Mouse (Mus musculus) heart, embryonic 14.5 days (tissue): ENCODE measurements around the gene Atp5e. TPM values are rescaled to one million over a fixed set of nuclear protein-coding genes. Genes with fewer than 3 reads are reported as not detected.

Experiments
- ATAC-seq: fragments of 200-750 bp; cut with Nextera tagmentation; 2 replicates; pipeline ENCODE4 v1.8.0; 2017; ENCODE audit warnings: low read depth, moderate TSS enrichment; ENCODE audit not compliant: insufficient number of reproducible peaks, insufficient read depth, low FRiP score
- H3K27ac ChIP-seq, 2 experiments: fragments of 200-500 bp in 1 of 2; fragments of 300-500 bp in 1 of 2; sonication (generic) in 1 of 2; replicated peaks in 1 of 2; 2 replicates each; pipeline ENCODE4 v1.5.1; 2012 to 2014; ENCODE audit warnings: low read depth in 2 of 2, low read length in 2 of 2, control low read depth in 1 of 2, mild to moderate bottlenecking in 1 of 2, mixed read lengths in 1 of 2; ENCODE audit not compliant: control insufficient read depth in 1 of 2, insufficient read depth in 1 of 2
- H3K27me3 ChIP-seq: fragments of 300-500 bp; sonication (generic); 2 replicates; pipeline ENCODE4 v1.6.1; 2014; ENCODE audit warnings: mild to moderate bottlenecking, low read length, control low read depth; ENCODE audit not compliant: control insufficient read depth, insufficient read depth
- H3K36me3 ChIP-seq: fragments of 300-500 bp; sonication (generic); 2 replicates; pipeline ENCODE4 v1.6.1; 2014; ENCODE audit warnings: mild to moderate bottlenecking, control low read depth, low read length, mixed read lengths; ENCODE audit not compliant: control insufficient read depth, insufficient read depth
- H3K4me1 ChIP-seq, 2 experiments: fragments of 200-500 bp in 1 of 2; fragments of 300-500 bp in 1 of 2; sonication (generic) in 1 of 2; 2 replicates each; pipeline ENCODE4 v1.6.1; 2012 to 2014; ENCODE audit warnings: low read length in 2 of 2, control low read depth in 1 of 2, mixed read lengths in 1 of 2; ENCODE audit not compliant: control insufficient read depth in 2 of 2, insufficient read depth in 2 of 2
- H3K4me2 ChIP-seq: fragments of 300-500 bp; sonication (generic); 2 replicates; pipeline ENCODE4 v1.6.1; 2014; ENCODE audit warnings: mild to moderate bottlenecking, low read length
- H3K4me3 ChIP-seq, 2 experiments: fragments of 200-500 bp in 1 of 2; fragments of 300-500 bp in 1 of 2; sonication (generic) in 1 of 2; 2 replicates each; pipeline ENCODE4 v1.5.1; 2012 to 2014; ENCODE audit warnings: low read length in 2 of 2, mild to moderate bottlenecking in 2 of 2, control low read depth in 1 of 2, low read depth in 1 of 2, moderate library complexity in 1 of 2; ENCODE audit not compliant: control insufficient read depth in 1 of 2, insufficient read depth in 1 of 2
- H3K9ac ChIP-seq: fragments of 300-500 bp; sonication (generic); 2 replicates; pipeline ENCODE4 v1.6.1; 2014; ENCODE audit warnings: mild to moderate bottlenecking, low read length
- H3K9me3 ChIP-seq: fragments of 300-500 bp; sonication (generic); 2 replicates; pipeline ENCODE4 v1.6.1; 2016; ENCODE audit warnings: low read length, control low read depth; ENCODE audit not compliant: control insufficient read depth
- WGBS: fragments of 180-500 bp; shearing (Covaris S2); extraction: QIAGEN DNeasy Blood & Tissue Kit; methylation state at CpG from one replicate; pipeline ENCODE4 v1.1.7; 2014; 5-methylcytosine and 5-hydroxymethylcytosine counted together
- polyA plus RNA-seq: library from polyadenylated mRNA; unstranded; fragments of >200 nt; fragmentation: Nextera tagmentation; extraction: Ambion mirVana; gene quantifications from 2 replicates; pipeline ENCODE4 v1.2.1, GENCODE M21; 2014

Gene Atp5e
- polyA plus RNA-seq, 1 experiment from 2014 or later: 1,420 TPM

DNA sequence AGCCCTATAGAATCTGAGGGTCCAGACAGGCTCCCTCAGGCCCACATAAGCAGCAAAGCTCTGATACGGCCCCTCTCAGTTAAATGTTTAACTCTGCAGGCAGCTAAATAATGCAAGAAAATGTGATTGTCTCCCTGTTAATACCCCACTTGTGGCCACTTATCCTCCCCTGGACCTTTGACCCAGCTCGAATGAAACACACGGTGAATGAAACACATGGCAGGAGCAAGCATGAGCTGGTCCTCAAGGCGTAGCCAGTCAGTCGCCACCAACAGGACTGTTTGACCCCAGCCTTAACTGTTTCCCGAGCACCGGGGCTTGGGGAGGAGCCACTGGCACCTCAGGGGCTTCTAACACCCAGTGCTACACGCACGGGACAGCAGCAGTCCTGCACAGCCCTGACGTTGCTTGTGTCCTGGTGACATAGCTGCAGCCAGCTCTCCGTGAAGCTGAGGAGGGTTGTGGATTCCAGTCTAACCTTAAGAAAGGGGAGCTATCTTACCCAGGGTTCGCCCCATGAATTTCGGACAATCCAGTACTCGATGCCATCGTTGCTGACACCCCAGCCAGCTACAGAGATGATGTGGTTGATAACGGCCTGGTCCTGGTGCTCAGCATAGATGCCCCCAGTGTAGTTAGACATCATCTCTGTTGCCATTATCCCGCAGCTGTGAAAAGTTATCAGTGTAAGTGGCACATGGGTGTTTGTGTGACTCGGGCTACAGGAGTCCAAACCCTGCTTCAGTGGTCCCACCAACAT lies 35.6 kb downstream of the Atp5e start:
- H3K27me3 ChIP-seq: no peaks in the 10 kb centered on the region
- ATAC-seq: no peak
- no peak overlapping the region for H3K9ac ChIP-seq
- no peak overlapping the region for H3K4me2 ChIP-seq
- H3K27ac ChIP-seq: no peak overlapping the region
- no peak overlapping the region for H3K4me3 ChIP-seq
- H3K36me3 ChIP-seq: peaks cover 82% of the 10 kb centered on the region
- no peaks in the 10 kb centered on the region for H3K9me3 ChIP-seq
- H3K4me1 ChIP-seq: no peaks in the 10 kb centered on the region
- 82% methylated on average over 18 of the region's 18 CpGs for WGBS

DNA sequence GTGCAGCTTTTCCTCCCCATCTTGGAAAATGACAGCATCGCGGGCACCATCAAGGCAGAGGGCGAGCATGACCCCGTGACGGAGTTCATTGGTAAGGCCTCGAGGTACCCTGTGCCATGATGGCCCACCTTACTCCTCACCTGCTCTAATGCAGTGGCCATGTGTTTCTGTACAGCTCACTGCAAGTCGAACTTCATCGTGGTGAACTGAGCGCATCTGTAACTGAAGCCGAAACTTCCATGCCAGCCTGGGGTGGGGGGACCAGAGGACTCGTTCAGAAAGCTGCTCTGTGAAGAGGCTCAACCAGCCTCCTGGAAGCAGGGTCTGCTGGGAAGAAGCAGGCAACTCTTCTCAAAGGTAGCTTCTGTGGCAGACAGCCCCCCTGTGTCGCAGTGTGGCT lies 37.0 kb downstream of the Atp5e start:
- no peak for ATAC-seq
- H3K36me3 ChIP-seq: peaks cover 85% of the 10 kb centered on the region

DNA sequence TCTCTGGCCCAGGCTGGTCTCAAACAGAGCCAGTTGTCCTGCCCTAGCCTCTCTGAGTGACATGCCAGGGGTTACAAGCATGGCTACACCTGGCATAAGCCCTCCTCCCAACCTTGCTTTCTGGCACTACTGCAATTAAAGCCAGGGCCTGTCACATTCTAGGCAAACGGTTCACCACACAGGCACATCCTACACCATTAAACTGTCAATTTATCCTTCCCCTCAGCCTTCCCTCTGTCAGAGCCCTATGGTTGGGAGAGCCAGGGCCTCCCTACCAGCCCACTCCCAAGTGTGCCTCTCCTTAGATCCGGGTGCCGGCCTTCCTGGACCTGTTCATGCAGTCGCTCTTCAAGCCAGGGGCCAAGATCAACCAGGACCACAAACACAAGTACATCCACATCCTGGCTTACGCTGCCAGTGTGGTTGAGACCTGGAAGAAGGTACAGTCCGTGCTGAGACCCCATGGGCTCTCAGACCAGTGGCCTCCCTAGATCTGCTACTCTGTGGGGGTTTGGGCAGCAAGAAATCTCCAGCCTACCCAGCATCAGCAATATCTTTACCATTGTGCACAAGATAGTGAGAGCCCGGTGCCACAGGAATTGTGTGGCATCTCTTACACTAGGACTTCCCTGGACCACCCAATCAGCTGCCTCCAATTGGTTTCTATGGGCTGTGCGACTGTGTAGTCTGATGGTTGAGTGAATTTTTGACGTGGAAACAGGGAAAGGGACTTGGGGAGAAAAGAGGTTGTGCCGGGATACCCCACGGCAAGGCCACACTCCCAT lies 39.4 kb downstream of the Atp5e start:
- no peaks in the 10 kb centered on the region for H3K27me3 ChIP-seq
- no peaks in the 10 kb centered on the region for H3K9me3 ChIP-seq
- WGBS: 89% methylated on average over 11 of the region's 11 CpGs
- H3K4me3 ChIP-seq: no peak overlapping the region
- H3K9ac ChIP-seq: no peak overlapping the region
- no peak overlapping the region for H3K4me2 ChIP-seq
- ATAC-seq: no peak
- H3K4me1 ChIP-seq: no peaks in the 10 kb centered on the region
- H3K27ac ChIP-seq: no peak overlapping the region
- peaks cover 98% of the 10 kb centered on the region for H3K36me3 ChIP-seq

More for the DNA sequence above, 37.0 kb downstream of the Atp5e start:
- H3K4me2 ChIP-seq: no peak overlapping the region
- H3K4me3 ChIP-seq: no peak overlapping the region
- 92% methylated on average over 12 of the region's 12 CpGs for WGBS
- no peaks in the 10 kb centered on the region for H3K27me3 ChIP-seq
- no peak overlapping the region for H3K9ac ChIP-seq
- H3K9me3 ChIP-seq: no peaks in the 10 kb centered on the region
- no peak overlapping the region for H3K27ac ChIP-seq
- H3K4me1 ChIP-seq: no peaks in the 10 kb centered on the region

DNA sequence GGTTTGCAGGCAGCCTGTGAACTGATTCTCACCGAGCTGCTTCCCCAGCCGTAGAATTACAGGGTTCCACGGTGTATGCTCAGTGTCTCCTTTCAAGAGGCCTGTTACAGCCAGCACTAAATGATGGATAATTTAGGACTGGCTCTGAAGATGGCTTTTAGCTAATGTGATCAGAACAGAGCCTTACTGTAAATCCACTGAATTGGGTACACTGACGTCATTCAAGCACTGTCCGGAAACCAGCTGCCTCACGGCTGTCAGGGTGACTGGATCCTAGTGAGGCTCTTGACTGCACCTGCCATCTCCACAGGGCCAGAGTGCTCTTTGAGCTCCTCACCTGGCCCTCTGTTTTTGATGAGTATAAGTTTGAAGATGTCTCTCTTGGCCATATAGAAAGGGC lies 42.8 kb downstream of the Atp5e start:
- peaks cover 3 to 9% of the 10 kb centered on the region in 2 experiments for H3K4me1 ChIP-seq
- H3K36me3 ChIP-seq: peaks cover 64% of the 10 kb centered on the region
- no peaks in the 10 kb centered on the region for H3K27me3 ChIP-seq
- no peak overlapping the region for H3K27ac ChIP-seq
- no peak for ATAC-seq
- no peak overlapping the region for H3K4me3 ChIP-seq
- no peaks in the 10 kb centered on the region for H3K9me3 ChIP-seq
- H3K4me2 ChIP-seq: no peak overlapping the region
- H3K9ac ChIP-seq: no peak overlapping the region
- WGBS: 88% methylated on average over 6 of the region's 6 CpGs

DNA sequence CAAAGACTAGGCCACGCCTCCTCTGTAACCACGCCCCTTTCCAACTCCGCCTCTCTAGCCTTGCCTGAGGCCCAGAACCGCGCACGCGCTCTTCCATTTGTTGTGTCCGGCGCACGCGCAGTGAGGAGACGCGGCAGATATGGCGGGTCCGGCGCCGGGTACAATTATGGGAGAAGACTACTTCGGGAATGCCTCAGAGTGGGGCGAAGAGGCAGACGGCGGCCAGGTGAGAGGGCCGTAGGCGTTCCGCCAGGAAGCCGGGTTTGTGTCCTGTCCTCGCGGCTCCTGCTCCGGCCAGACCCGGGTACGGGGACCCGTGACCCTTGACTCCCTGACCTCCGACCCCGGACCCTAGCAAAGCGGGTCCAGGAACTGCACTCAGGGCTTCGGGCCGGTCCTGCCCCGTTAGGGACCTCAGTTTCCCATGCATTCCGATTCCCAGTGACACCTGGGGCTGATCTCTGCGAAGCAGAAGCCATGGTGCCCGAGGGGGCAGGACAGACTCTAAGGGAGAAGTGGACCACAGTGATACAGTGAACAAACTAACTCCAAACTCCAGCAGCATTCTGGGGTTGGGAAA lies 48.1 kb downstream of the Atp5e start, which contains the start of gene Nelfcd:
Gene Nelfcd (plus strand): TSS at position 74 of the 580 bp plus-strand sequence.
- H3K4me1 ChIP-seq: peaks cover 3 to 10% of the 10 kb centered on the region in 2 experiments
- H3K36me3 ChIP-seq: peaks cover 11% of the 10 kb centered on the region; the same call in 1 of the 2 replicates
- under 1% methylated on average over 40 of the region's 40 CpGs for WGBS
- no peaks in the 10 kb centered on the region for H3K9me3 ChIP-seq
- peak within 1 kb of the TSS; percentile 21 to 47; a peak in 1 of 4 replicates for H3K27ac ChIP-seq
- peak within 1 kb of the TSS; percentile 95 for H3K9ac ChIP-seq
- H3K4me2 ChIP-seq: peak within 1 kb of the TSS; percentile 86
- H3K27me3 ChIP-seq: no peaks in the 10 kb centered on the region
- H3K4me3 ChIP-seq: peak within 1 kb of the TSS; percentile 88 to 95
- peak; percentile 94 for ATAC-seq

DNA sequence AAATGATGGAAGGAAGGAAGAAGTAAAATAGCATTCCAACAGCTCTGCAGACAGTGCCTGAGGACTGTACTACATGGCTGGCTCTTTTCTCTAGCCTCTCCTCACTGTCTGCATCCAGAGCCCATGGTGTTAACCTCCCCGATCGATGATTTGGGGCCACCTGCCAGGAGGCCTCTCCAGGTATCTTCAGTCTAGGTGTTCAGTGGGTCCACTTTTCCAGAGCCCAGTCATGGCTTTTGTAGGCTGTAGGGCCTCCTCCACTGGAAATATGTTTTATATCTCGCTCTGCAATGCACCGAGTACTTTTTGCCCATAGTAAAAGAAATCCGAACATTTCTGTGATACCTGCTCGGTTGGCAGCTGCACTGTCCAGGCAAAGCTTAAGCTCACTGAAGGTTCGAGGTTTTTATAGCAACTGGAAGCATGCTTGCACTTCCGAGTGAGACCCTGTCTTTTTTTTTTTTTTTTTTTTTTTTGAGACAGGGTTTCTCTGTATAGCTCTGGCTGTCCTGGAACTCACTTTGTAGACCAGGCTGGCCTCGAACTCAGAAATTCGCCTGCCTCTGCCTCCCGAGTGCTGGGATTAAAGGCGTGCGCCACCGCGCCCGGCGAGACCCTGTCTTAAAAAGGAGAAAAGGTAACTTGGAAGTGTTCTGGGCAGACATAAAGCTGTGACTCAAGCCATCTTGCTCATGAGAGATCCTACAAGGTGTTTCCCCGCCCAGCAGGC lies 48.7 kb downstream of the Atp5e start:
- peak overlapping the region; percentile 88 to 95 for H3K4me3 ChIP-seq
- peaks cover 5% of the 10 kb centered on the region; the same call in 1 of the 2 replicates for H3K36me3 ChIP-seq
- H3K27me3 ChIP-seq: no peaks in the 10 kb centered on the region
- H3K9ac ChIP-seq: no peak overlapping the region
- no peak for ATAC-seq
- H3K9me3 ChIP-seq: no peaks in the 10 kb centered on the region
- peak overlapping the region; percentile 86 for H3K4me2 ChIP-seq
- 43% methylated on average over 18 of the region's 18 CpGs for WGBS
- peaks cover 3 to 10% of the 10 kb centered on the region in 2 experiments for H3K4me1 ChIP-seq
- no peak overlapping the region for H3K27ac ChIP-seq

DNA sequence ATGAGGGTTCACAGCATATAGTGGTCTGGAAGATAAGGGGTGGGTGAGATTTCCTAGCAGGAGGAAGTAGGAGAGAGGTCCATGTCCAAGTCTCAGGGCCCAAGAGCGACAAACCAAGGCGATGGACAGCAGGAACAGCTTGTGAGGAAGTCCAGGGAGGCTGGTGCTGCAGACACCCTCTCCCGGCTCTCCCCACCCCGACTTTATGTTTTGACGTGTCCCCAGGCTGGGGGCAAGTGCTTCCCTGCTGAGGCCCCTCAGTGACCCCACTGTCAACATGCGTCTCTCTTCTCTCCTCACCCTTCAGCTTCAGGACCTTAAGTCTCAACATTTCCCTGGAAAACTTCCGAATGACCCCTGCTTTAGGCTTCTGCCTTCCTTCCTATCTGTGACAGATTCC lies 50.8 kb downstream of the Atp5e start:
- H3K4me3 ChIP-seq: no peak overlapping the region
- H3K9ac ChIP-seq: no peak overlapping the region
- H3K36me3 ChIP-seq: no peaks in the 10 kb centered on the region
- ATAC-seq: no peak
- H3K4me1 ChIP-seq: peaks cover 3 to 10% of the 10 kb centered on the region in 2 experiments
- H3K9me3 ChIP-seq: no peaks in the 10 kb centered on the region
- H3K4me2 ChIP-seq: no peak overlapping the region
- H3K27ac ChIP-seq: no peak overlapping the region
- WGBS: 51% methylated on average over 7 of the region's 7 CpGs
- no peaks in the 10 kb centered on the region for H3K27me3 ChIP-seq
